Mouse (Mus musculus) lung, embryonic 16.5 days (tissue): ENCODE results near the gene Steap2. TPM values are rescaled to one million over a fixed set of nuclear protein-coding genes. Genes with fewer than 3 reads are reported as not detected.

ENCODE experiments used
- ATAC-seq: fragments of 200-750 bp; cut with Nextera tagmentation; 2 replicates; pipeline ENCODE4 v1.8.0; 2017; ENCODE audit warnings: low read depth, mild to moderate bottlenecking, moderate library complexity
- H3K27ac ChIP-seq: fragments of 300-500 bp; sonication (generic); 2 replicates; pipeline ENCODE4 v1.5.1; 2014; ENCODE audit warnings: mild to moderate bottlenecking, control low read depth, low read length
- H3K27me3 ChIP-seq: fragments of 300-500 bp; sonication (generic); 2 replicates; pipeline ENCODE4 v1.6.1; 2014; ENCODE audit warnings: low read depth, low read length, mixed read lengths; ENCODE audit not compliant: control insufficient read depth, insufficient read depth
- H3K36me3 ChIP-seq: fragments of 300-500 bp; sonication (generic); 2 replicates; pipeline ENCODE4 v1.6.1; 2014; ENCODE audit warnings: low read length; ENCODE audit not compliant: control insufficient read depth, insufficient read depth
- H3K4me1 ChIP-seq: fragments of 300-500 bp; sonication (generic); replicated peaks from 2 replicates; pipeline ENCODE4 v1.6.1; 2014; ENCODE audit warnings: low read length, mixed read lengths; ENCODE audit not compliant: control insufficient read depth, insufficient read depth
- H3K4me2 ChIP-seq: fragments of 300-500 bp; sonication (generic); 2 replicates; pipeline ENCODE4 v1.6.1; 2014; ENCODE audit warnings: low read depth, low read length, control low read depth
- H3K4me3 ChIP-seq: fragments of 300-500 bp; sonication (generic); 2 replicates; pipeline ENCODE4 v1.5.1; 2014; ENCODE audit warnings: mild to moderate bottlenecking, low read length, control low read depth
- H3K9ac ChIP-seq: fragments of 300-500 bp; sonication (generic); 2 replicates; pipeline ENCODE4 v1.6.1; 2014; ENCODE audit warnings: low read length, control low read depth
- H3K9me3 ChIP-seq: fragments of 300-500 bp; sonication (generic); 2 replicates; pipeline ENCODE4 v1.6.1; 2016; ENCODE audit warnings: low read length; ENCODE audit not compliant: control insufficient read depth
- WGBS: fragments of 180-500 bp; shearing (Covaris S2); extraction: QIAGEN DNeasy Blood & Tissue Kit; methylation state at CpG from one replicate; pipeline ENCODE4 v1.1.7; 2014; 5-methylcytosine and 5-hydroxymethylcytosine counted together
- polyA plus RNA-seq: library from polyadenylated mRNA; unstranded; fragments of >200 nt; fragmentation: Nextera tagmentation; extraction: Ambion mirVana; gene quantifications from 2 replicates; pipeline ENCODE4 v1.2.1, GENCODE M21; 2015

The Steap2 gene
- polyA plus RNA-seq, 1 experiment from 2014 or later, result 4.3 TPM

GRCm38 (mm10) chr5:5648817-5649569, 45.4 kb downstream of the Steap2 start:
- 54% methylated on average over 6 of the region's 6 CpGs for WGBS
- no peak overlapping the region for H3K27ac ChIP-seq
- no peak overlapping the region for H3K4me2 ChIP-seq
- no peaks in the 10 kb centered on the region for H3K4me1 ChIP-seq
- H3K36me3 ChIP-seq, result no peaks in the 10 kb centered on the region
- ATAC-seq, result peak; percentile 38; the same call in 1 of the 2 replicates
- no peak overlapping the region for H3K9ac ChIP-seq
- no peak overlapping the region for H3K4me3 ChIP-seq
- no peaks in the 10 kb centered on the region for H3K9me3 ChIP-seq
- H3K27me3 ChIP-seq, result no peaks in the 10 kb centered on the region

DNA sequence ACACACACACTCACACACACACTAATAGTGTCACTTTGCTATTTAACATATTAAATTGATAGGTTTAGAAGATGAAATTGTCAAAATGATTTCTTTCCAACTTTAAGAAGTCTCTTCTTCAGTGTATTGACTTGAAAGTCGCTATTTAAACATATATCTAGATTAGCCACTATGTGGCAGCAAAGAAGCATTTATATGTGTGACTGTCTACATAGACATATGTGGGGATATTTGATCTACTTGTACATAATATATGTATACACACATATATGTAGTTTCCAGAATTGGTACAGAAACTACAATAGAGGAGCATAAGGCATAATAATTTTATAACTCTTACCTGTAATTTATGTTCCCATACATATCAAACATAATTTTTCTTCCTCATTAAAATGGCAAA, 48.2 kb downstream of the Steap2 start:
- Histone ChIP-seq H3K4me1 (no peaks in the 10 kb centered on the region), H3K4me2 (no peak overlapping the region), H3K27me3 (no peaks in the 10 kb centered on the region), H3K9ac (no peak overlapping the region), H3K27ac (no peak overlapping the region), H3K36me3 (no peaks in the 10 kb centered on the region), H3K9me3 (no peaks in the 10 kb centered on the region), H3K4me3 (no peak overlapping the region)
- WGBS, result 5% methylated on average over 1 of the region's 1 CpGs
- no peak for ATAC-seq

DNA sequence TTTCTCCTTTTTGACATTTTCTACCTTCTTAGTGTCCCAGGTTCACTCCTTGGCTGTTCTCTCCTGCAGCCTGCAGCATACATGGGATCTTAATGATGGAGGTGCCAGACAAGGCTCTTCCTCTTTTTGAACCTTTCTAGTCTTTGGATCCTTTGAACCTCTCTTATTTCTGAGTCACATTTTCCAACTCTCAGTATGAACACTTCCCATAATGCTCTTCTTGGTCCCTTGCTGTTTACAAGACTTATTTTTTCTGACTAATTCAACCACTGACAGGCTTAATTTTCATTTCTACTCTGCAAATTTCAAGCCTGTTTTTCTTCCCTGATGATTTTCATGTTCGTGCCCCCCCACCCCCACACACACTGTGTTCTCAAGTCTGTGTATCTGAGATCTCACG, 55.9 kb downstream of the Steap2 start:
- no peak overlapping the region for H3K27ac ChIP-seq
- no peak overlapping the region for H3K4me2 ChIP-seq
- H3K36me3 ChIP-seq, result no peaks in the 10 kb centered on the region
- no peak overlapping the region for H3K9ac ChIP-seq
- H3K4me3 ChIP-seq, result no peak overlapping the region
- no peaks in the 10 kb centered on the region for H3K4me1 ChIP-seq
- WGBS, result 41% methylated on average over 2 of the region's 2 CpGs
- no peaks in the 10 kb centered on the region for H3K27me3 ChIP-seq
- H3K9me3 ChIP-seq, result no peaks in the 10 kb centered on the region
- ATAC-seq, result no peak

DNA sequence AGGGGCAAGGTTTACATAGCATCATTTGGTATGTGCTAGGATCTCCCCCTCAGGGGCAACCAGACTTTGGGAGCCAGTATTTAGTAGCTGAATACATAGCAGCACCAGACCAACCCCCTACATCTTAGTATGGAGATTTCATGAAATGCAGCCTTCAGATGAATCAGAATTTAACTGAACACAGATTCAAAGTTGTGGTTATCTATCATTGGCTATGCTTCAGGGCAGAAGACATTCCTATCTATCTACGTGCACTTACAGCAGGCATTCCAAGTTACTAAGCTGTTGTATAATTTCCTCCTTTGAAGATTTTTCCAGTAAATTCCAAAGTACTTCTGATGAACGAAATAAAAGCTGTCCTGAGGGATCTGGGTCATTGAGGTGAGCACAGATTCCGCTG, 68.9 kb downstream of the Steap2 start:
- WGBS, result 55% methylated on average over 3 of the region's 3 CpGs

DNA sequence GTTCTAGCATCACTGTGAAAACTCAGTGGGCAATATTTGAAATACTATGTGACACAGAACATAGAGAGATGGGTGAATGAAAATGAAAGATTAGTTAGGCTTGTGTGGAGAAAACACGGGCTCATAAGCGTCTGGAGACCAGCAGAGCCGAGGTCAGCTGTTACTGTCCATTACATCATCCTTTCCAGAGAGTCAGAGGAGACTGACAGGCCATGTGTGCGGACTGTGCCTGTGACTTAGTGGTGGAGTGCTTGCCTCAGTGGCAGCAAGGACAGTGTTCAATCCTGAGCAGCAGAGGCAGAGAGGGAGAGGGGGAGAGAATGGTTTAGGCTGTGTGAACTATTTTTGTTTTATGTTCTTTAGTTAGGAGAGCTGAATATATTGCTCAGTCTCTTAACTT, 76.0 kb downstream of the Steap2 start:
- H3K36me3 ChIP-seq, result no peaks in the 10 kb centered on the region
- no peaks in the 10 kb centered on the region for H3K4me1 ChIP-seq
- no peak overlapping the region for H3K4me3 ChIP-seq
- no peak overlapping the region for H3K27ac ChIP-seq
- 52% methylated on average over 4 of the region's 4 CpGs for WGBS
- H3K9me3 ChIP-seq, result no peaks in the 10 kb centered on the region
- no peak for ATAC-seq
- H3K4me2 ChIP-seq, result no peak overlapping the region
- no peak overlapping the region for H3K9ac ChIP-seq
- no peaks in the 10 kb centered on the region for H3K27me3 ChIP-seq

More for the DNA sequence above, 68.9 kb downstream of the Steap2 start:
- no peak overlapping the region for H3K4me3 ChIP-seq
- no peaks in the 10 kb centered on the region for H3K4me1 ChIP-seq
- ATAC-seq, result no peak
- no peaks in the 10 kb centered on the region for H3K27me3 ChIP-seq
- no peak overlapping the region for H3K27ac ChIP-seq
- H3K4me2 ChIP-seq, result no peak overlapping the region
- no peak overlapping the region for H3K9ac ChIP-seq
- no peaks in the 10 kb centered on the region for H3K36me3 ChIP-seq
- H3K9me3 ChIP-seq, result no peaks in the 10 kb centered on the region

Other genes starting within 250 kb of the Steap2 start
- gene 1700015F17Rik, start 215.4 kb downstream of the Steap2 start, polyA plus RNA-seq, result not detected in 2 replicates
- gene Cldn12, start 179.6 kb downstream of the Steap2 start, polyA plus RNA-seq, result 15.3 and 15.7 TPM in 2 replicates
- gene Gtpbp10, start 135.0 kb downstream of the Steap2 start, polyA plus RNA-seq, result 22.0 and 24.3 TPM in 2 replicates
- 0.63 and 0.88 TPM in 2 replicates for gene Gm8773, start 120.8 kb downstream of the Steap2 start, polyA plus RNA-seq
- gene Cfap69, start 30.3 kb downstream of the Steap2 start, polyA plus RNA-seq, result 6.5 and 6.8 TPM in 2 replicates
- gene Steap1, start 54.7 kb upstream of the Steap2 start, polyA plus RNA-seq, result 2.0 and 3.3 TPM in 2 replicates